Mouse (Mus musculus): ENCODE measurements around the gene Fitm2. TPM values are rescaled to one million over a fixed set of nuclear protein-coding genes. Genes with fewer than 3 reads are reported as not detected.

The Fitm2 gene
- polyA plus RNA-seq, 1 experiment, result 0.18 TPM

DNA sequence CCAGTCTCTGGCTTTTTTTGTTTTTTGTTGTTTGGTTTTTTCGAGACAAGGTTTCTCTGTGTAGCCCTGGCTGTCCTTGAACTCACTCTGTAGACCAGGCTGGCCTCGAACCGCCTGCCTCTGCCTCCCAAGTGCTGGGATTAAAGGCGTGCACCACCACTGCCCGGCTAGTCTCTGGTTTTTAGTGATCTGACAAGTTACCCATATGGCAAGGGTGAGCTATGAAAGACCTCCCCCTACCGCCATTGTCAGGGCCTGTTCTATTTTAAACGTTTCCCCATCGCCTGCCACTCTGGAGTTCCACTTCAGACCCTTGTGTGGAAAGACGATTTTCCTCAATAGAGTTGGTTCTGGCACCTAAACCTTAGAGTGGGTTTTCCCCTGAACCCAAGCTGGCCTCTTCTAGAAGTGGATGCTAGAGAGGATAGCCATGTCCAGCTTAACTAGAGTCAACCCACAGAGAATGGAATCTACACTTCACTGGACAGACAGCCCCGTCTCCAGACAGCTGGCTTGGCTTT lies 52.0 kb downstream of the Fitm2 start:
- H3K4me1 ChIP-seq (ENCODE audit: control insufficient read depth), result peaks cover 41% of the 10 kb centered on the region
- no peaks in the 10 kb centered on the region for H3K9me3 ChIP-seq (ENCODE audit: control insufficient read depth, low read length)
- no peak for TF ChIP-seq GATA1 (IDR thresholded peaks at IDR 0.05; ENCODE audit: low read length)
- no peak for TF ChIP-seq TAL1 (IDR thresholded peaks at IDR 0.05; ENCODE audit: low read length)
- no peaks in the 10 kb centered on the region for H3K27me3 ChIP-seq (ENCODE audit: control insufficient read depth)
- H3K36me3 ChIP-seq (ENCODE audit: control insufficient read depth), result peaks cover 6% of the 10 kb centered on the region
- peak overlapping the region; percentile 78 for H3K4me3 ChIP-seq (replicated peaks)

DNA sequence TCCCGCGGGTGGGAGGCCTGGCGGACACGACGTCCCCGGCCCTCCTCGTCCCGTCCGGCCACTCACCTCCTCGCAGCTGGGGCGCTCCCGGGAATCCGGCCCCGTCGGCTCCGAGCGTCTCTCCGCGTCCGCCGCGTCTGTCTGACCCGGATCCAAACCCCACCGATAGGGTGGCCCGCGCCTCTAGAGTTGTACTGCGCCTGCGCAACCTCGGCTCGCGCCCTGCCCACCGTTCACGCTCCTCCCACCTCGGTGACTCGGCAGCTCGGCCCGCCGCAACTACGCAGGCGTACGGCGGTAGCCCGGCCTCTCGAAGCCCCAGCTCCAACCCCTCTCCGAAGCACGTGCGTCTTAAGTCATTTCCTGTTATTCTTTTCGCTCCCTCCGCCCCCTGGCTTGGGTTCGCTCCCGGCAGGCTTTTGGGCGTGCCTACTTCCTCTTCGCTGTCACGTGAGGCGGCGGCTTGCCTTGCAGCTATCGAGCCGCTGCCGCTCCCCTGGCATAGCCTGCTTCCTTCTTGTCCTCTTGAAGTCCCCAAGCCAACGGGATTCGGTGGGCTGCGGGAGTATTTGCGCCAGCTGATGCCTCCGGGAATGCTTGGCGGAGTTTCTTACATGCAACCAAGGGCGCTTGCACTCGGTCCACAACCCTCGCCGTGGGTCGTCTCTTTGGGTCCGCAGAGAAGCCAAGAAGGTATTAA lies 52.9 kb downstream of the Fitm2 start:
- Histone ChIP-seq H3K27me3 (ENCODE audit: control insufficient read depth) (no peaks in the 10 kb centered on the region), H3K4me3 (replicated peaks) (peak overlapping the region; percentile 78), H3K9me3 (ENCODE audit: control insufficient read depth, low read length) (no peaks in the 10 kb centered on the region), H3K36me3 (ENCODE audit: control insufficient read depth) (peaks cover 15% of the 10 kb centered on the region), H3K4me1 (ENCODE audit: control insufficient read depth) (peaks cover 41% of the 10 kb centered on the region)
- no peak for TF ChIP-seq GATA1 (IDR thresholded peaks at IDR 0.05; ENCODE audit: low read length)
- no peak for TF ChIP-seq TAL1 (IDR thresholded peaks at IDR 0.05; ENCODE audit: low read length)

DNA sequence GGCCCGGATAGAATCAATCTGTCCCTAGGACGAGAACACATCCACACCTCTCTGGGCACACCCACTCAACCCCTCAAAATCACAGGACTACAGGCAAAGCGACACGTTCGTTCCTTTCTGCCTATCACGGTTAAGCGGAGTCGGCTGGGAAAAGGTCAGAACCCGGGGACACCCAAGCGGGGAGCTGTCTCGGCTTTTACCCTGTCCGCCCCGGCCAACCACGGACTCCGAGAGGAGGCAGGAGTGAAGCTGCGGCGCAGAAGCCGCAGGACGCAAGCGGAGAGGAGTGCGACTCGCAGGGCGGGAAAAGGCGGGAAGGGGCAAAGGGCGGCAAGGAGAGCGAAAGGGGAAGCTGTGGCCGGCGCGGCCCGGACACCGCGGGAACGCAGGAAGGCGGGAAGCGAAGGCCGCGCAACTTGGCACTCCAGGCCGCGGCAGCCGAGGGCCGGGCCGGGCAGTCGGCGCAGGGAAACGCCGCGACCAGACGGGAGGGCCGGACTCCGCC lies 53.5 kb downstream of the Fitm2 start:
- H3K9me3 ChIP-seq (ENCODE audit: control insufficient read depth, low read length), result no peaks in the 10 kb centered on the region
- H3K4me3 ChIP-seq (replicated peaks), result peak overlapping the region; percentile 78
- no peaks in the 10 kb centered on the region for H3K27me3 ChIP-seq (ENCODE audit: control insufficient read depth)
- no peak for TF ChIP-seq TAL1 (IDR thresholded peaks at IDR 0.05; ENCODE audit: low read length)
- TF ChIP-seq GATA1 (IDR thresholded peaks at IDR 0.05; ENCODE audit: low read length), result no peak
- H3K36me3 ChIP-seq (ENCODE audit: control insufficient read depth), result peaks cover 20% of the 10 kb centered on the region
- H3K4me1 ChIP-seq (ENCODE audit: control insufficient read depth), result peaks cover 41% of the 10 kb centered on the region

DNA sequence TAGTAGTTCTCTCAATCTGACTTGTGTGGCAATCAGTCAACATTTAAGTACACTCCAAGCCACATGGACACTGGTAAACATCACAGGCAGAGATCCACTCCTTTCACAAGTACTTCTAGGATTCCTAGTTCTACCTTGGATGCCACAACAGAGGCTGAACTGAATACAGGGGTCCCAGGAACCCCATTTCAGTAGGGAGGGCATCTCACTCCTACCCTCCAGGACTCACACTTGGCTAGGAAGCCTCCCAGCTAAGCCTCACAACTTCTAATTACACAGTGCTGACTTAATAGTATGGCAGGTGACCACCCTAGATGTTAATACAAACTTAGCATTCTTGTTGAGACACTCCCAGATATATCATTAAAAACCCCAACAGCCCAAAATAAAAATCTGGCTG lies 54.6 kb downstream of the Fitm2 start:
- Histone ChIP-seq H3K4me3 (replicated peaks) (peak overlapping the region; percentile 78), H3K27me3 (ENCODE audit: control insufficient read depth) (no peaks in the 10 kb centered on the region), H3K4me1 (ENCODE audit: control insufficient read depth) (peaks cover 41% of the 10 kb centered on the region), H3K36me3 (ENCODE audit: control insufficient read depth) (peaks cover 29% of the 10 kb centered on the region), H3K9me3 (ENCODE audit: control insufficient read depth, low read length) (no peaks in the 10 kb centered on the region)
- no peak for TF ChIP-seq TAL1 (IDR thresholded peaks at IDR 0.05; ENCODE audit: low read length)
- no peak for TF ChIP-seq GATA1 (IDR thresholded peaks at IDR 0.05; ENCODE audit: low read length)

DNA sequence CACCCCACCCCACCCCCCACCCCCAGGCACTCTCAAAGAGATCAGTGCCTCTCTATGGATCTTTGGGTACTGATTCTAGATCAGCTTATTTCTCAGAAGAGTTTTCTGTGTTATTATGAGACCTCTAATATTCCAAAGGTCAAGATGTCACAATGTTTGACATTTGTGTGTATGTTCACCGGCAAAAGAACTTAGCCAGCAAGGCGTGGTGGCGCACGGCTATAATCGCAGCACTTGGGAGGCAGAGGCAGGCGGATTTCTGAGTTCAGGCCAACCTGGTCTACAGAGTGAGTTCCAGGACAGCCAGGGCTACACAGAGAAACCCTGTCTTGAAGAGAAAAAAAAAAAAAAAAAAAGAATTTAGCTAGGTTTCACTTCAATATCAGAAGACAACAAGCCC lies 55.4 kb downstream of the Fitm2 start:
- no peaks in the 10 kb centered on the region for H3K9me3 ChIP-seq (ENCODE audit: control insufficient read depth, low read length)
- peaks cover 36% of the 10 kb centered on the region for H3K36me3 ChIP-seq (ENCODE audit: control insufficient read depth)
- no peak for TF ChIP-seq GATA1 (IDR thresholded peaks at IDR 0.05; ENCODE audit: low read length)
- TF ChIP-seq TAL1 (IDR thresholded peaks at IDR 0.05; ENCODE audit: low read length), result no peak
- no peak overlapping the region for H3K4me3 ChIP-seq (replicated peaks)
- H3K27me3 ChIP-seq (ENCODE audit: control insufficient read depth), result no peaks in the 10 kb centered on the region
- peaks cover 41% of the 10 kb centered on the region for H3K4me1 ChIP-seq (ENCODE audit: control insufficient read depth)

Other genes with a start within 250 kb of the Fitm2 start
- gene Jph2, start 74.6 kb downstream of the Fitm2 start, polyA plus RNA-seq (2012), result not detected in 2 replicates
- 0.83 and 1.1 TPM in 2 replicates for gene Oser1, start 47.9 kb downstream of the Fitm2 start, polyA plus RNA-seq (2012)
- not detected in 2 replicates for gene Gdap1l1, start 34.2 kb downstream of the Fitm2 start, polyA plus RNA-seq (2012)
- not detected in 2 replicates for gene R3hdml, start 19.7 kb upstream of the Fitm2 start, polyA plus RNA-seq (2012)
- 0.01 and 0.06 TPM in 2 replicates for gene Hnf4a, start 34.2 kb upstream of the Fitm2 start, polyA plus RNA-seq (2012)
- gene Ttpal, start 129.7 kb upstream of the Fitm2 start, polyA plus RNA-seq (2012), result 1.2 TPM in 2 replicates
- gene Serinc3, start 172.5 kb upstream of the Fitm2 start, polyA plus RNA-seq (2012), result 13.2 and 20.3 TPM in 2 replicates
- 136 and 157 TPM in 2 replicates for gene Pkig, start 185.8 kb upstream of the Fitm2 start, polyA plus RNA-seq (2012)

All from erythroblast, embryonic 14.5 days (primary cell).